Mouse (Mus musculus) liver, embryonic 16.5 days (tissue): ENCODE measurements at regions not wholly inside any gene's neighbourhood (a gene's known extent, or its start where the extent isn't known, plus 50 kb on each side); places are given as distances from the start of the nearest gene placed in this dataset.

Experiments
- ATAC-seq: fragments of 200-750 bp; cut with Nextera tagmentation; 2 replicates; pipeline ENCODE4 v1.8.0; 2017; ENCODE audit warnings: low read depth, mild to moderate bottlenecking, moderate number of reproducible peaks, moderate library complexity
- H3K27ac ChIP-seq: fragments of 300-500 bp; sonication (generic); 2 replicates; pipeline ENCODE4 v1.5.1; 2014; ENCODE audit warnings: mild to moderate bottlenecking, low read length
- H3K27me3 ChIP-seq: fragments of 300-500 bp; sonication (generic); 2 replicates; pipeline ENCODE4 v1.6.1; 2014; ENCODE audit warnings: low read depth, low read length, mixed read lengths; ENCODE audit not compliant: control insufficient read depth, insufficient read depth
- H3K36me3 ChIP-seq: fragments of 300-500 bp; sonication (generic); 2 replicates; pipeline ENCODE4 v1.6.1; 2014; ENCODE audit warnings: mild to moderate bottlenecking; ENCODE audit not compliant: control insufficient read depth, insufficient read depth
- H3K4me1 ChIP-seq: fragments of 300-500 bp; sonication (generic); 2 replicates; pipeline ENCODE4 v1.6.1; 2014; ENCODE audit warnings: low read depth, low read length, mixed read lengths; ENCODE audit not compliant: control insufficient read depth
- H3K4me2 ChIP-seq: fragments of 300-500 bp; sonication (generic); 2 replicates; pipeline ENCODE4 v1.6.1; 2014; ENCODE audit warnings: low read depth, low read length, mixed read lengths
- H3K4me3 ChIP-seq: fragments of 300-500 bp; sonication (generic); 2 replicates; pipeline ENCODE4 v1.5.1; 2014; ENCODE audit warnings: low read depth, mild to moderate bottlenecking, low read length
- H3K9ac ChIP-seq: fragments of 300-500 bp; sonication (generic); 2 replicates; pipeline ENCODE4 v1.6.1; 2014; ENCODE audit warnings: low read depth, low read length
- H3K9me3 ChIP-seq: fragments of 300-500 bp; sonication (generic); replicated peaks from 2 replicates; pipeline ENCODE4 v1.6.1; 2016; ENCODE audit warnings: low read length; ENCODE audit not compliant: control insufficient read depth
- WGBS: fragments of 180-500 bp; shearing (Covaris S2); extraction: QIAGEN DNeasy Blood & Tissue Kit; methylation state at CpG from one replicate; pipeline ENCODE4 v1.1.7; 2014; ENCODE audit not compliant: insufficient replicate concordance; 5-methylcytosine and 5-hydroxymethylcytosine counted together

DNA sequence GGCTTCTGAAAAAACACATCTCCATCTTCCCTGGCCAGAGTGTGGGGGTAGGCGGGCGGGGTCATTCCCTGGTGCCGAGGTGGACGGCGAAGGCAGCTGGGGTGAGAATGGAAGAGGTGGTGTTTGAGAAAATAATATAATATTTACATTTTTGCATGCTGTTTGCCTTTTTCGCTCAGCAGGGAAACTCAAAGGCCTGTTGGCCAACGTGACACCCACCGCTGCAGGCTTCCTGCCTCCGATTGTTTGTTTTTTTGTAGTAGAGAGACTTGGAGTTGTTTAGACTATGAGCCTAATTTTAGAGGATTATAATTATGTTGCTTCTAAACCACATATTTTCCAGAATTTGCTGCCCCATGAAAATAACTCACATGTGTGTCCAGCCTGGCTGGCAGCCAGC lies 147.2 kb upstream of the Irx3 start:
- no peak for ATAC-seq
- Histone ChIP-seq H3K27ac (no peak overlapping the region), H3K9ac (no peak overlapping the region), H3K4me3 (no peak overlapping the region), H3K4me1 (no peaks in the 10 kb centered on the region), H3K27me3 (no peaks in the 10 kb centered on the region), H3K9me3 (no peaks in the 10 kb centered on the region), H3K4me2 (no peak overlapping the region), H3K36me3 (no peaks in the 10 kb centered on the region)
- 76% methylated on average over 9 of the region's 9 CpGs for WGBS

DNA sequence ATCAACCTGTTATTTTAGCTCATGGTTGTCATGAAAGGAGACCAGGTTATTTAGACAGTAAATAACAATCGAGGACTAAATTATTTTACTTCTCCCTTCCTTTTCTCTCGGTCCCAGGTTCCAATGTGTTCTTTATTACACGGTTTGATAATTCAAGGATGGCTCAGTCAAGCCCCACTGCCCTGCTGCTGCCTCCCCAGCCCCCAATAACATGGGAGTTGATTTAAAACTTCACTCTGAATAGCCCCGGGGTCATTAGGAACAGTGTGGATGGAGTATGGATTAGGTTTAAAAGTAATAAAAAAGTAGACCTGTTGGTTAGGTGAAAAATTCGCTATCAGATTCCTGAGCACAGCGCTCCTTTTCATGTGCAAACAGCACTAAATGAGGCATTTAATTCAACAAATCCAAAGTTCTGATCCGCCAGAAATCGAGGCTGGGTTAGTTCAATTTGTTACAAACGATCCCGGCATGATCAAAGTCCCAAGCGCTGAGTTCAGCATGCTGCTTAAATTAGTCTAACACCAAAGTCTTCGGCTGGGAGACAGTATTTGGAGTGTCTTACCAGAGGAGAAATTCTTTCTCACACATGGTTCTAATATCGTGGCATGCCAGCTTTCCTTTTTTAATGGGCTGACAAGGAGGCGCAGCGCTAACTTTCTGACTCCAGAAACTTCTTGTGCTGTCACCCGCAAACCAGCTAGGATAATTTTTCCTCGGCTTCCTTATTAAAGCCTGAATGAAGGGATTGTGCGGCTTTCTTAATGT lies 146.5 kb upstream of the Irx3 start:
- H3K27ac ChIP-seq: no peak overlapping the region
- no peaks in the 10 kb centered on the region for H3K27me3 ChIP-seq
- H3K4me1 ChIP-seq: no peaks in the 10 kb centered on the region
- no peaks in the 10 kb centered on the region for H3K36me3 ChIP-seq
- H3K4me2 ChIP-seq: no peak overlapping the region
- no peak overlapping the region for H3K4me3 ChIP-seq
- 71% methylated on average over 18 of the region's 18 CpGs for WGBS
- ATAC-seq: no peak
- no peak overlapping the region for H3K9ac ChIP-seq
- no peaks in the 10 kb centered on the region for H3K9me3 ChIP-seq

DNA sequence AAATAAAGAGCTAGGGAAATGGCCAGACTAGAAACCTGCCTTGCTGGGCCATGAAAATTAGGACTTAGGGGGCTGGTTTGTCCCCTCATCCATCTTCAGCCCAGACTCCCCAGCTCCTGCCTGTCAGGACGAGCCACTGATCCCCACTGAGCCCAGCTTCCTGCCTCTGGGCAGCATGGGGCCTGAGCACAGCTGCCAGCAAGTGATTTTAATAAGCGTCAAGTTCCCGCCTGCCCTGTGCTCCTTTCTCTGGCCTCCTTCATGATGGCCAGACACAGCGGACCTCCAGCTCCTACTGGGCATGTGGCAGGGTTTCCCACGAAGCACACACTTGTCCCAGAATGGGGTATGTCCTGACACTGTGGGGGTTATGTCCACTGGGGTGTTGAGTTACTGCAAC lies 139.1 kb upstream of the Irx3 start:
- Histone ChIP-seq H3K27ac (no peak overlapping the region), H3K4me2 (no peak overlapping the region), H3K9ac (no peak overlapping the region), H3K36me3 (no peaks in the 10 kb centered on the region), H3K9me3 (no peaks in the 10 kb centered on the region), H3K4me1 (no peaks in the 10 kb centered on the region), H3K27me3 (no peaks in the 10 kb centered on the region), H3K4me3 (no peak overlapping the region)
- 31% methylated on average over 5 of the region's 5 CpGs for WGBS
- ATAC-seq: no peak

DNA sequence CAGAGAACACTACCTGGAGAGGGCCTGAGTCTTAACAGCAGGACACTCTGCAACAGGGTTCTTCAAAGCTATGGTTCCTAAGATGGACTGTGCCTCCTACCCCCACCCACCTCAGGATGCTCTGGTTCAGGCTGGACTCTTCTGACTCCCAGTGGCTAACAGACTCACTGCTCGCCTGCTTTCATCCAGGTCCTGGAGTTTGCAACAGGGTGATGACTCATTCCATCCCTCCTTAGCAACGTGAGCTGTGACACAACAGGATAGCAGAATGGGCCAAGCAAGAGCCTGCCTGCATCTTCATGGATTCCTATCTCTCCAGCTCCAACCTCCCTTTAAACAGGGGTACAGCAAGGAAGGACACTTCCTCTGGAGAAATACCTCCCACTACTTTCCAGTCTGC lies 135.4 kb upstream of the Irx3 start:
- Histone ChIP-seq H3K27me3 (no peaks in the 10 kb centered on the region), H3K36me3 (no peaks in the 10 kb centered on the region), H3K4me1 (no peaks in the 10 kb centered on the region), H3K9ac (no peak overlapping the region), H3K9me3 (no peaks in the 10 kb centered on the region), H3K4me2 (no peak overlapping the region), H3K4me3 (no peak overlapping the region), H3K27ac (no peak overlapping the region)
- WGBS: 25% methylated on average over 2 of the region's 2 CpGs
- ATAC-seq: no peak

DNA sequence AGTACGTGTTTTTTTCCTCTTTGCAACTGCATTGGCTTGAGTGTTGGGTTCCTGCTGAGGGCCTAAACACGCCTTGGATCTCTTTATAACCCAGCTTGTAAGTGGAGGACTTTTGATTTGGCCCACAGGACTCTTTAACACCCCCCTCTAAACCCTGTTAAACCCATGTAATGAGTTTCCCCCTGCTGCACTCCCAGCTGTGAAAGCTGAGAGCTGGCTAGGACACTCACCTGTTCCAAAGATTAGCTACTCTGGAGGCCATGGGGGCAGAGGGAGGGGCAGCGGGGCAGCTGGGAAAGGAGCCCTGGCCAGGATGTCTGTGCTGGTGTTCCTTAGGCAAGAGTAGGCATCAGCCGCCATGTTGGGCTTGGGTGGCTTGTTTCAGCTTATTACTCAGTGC lies 128.7 kb upstream of the Irx3 start:
- 52% methylated on average over 4 of the region's 4 CpGs for WGBS
- Histone ChIP-seq H3K27me3 (no peaks in the 10 kb centered on the region), H3K27ac (no peak overlapping the region), H3K4me3 (no peak overlapping the region), H3K4me2 (no peak overlapping the region), H3K4me1 (no peaks in the 10 kb centered on the region), H3K36me3 (no peaks in the 10 kb centered on the region), H3K9me3 (no peaks in the 10 kb centered on the region), H3K9ac (no peak overlapping the region)
- no peak for ATAC-seq

DNA sequence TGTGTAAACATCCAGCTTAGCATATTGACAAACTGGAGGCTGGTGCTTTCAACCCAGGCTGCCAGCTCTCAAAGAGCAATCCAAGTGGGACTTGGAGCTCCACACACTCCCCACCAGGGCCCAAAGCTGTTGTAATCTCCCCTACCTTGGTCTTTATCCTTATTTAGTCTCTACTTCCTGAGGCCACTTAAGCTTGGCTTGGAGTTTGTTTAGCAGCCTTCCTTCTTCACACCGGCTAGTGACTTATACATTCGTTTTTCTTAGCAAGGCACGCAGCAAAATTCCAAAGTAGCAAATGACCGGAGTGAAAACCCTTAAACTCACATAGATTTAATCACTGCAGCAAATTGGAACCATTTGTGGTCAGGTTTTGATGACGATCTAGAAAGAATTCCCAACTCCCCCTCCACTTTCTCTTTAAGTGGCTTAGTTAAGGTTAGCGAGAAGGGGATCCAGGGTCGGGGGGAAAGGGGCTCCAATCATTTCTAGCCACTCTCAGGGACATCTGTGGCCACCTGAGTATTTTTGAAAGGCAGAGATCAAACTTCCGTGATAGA lies 124.2 kb upstream of the Irx3 start:
- H3K27me3 ChIP-seq: no peaks in the 10 kb centered on the region
- WGBS: 66% methylated on average over 8 of the region's 8 CpGs
- H3K36me3 ChIP-seq: no peaks in the 10 kb centered on the region
- H3K4me3 ChIP-seq: no peak overlapping the region
- ATAC-seq: no peak
- no peak overlapping the region for H3K27ac ChIP-seq
- H3K4me1 ChIP-seq: no peaks in the 10 kb centered on the region
- no peak overlapping the region for H3K9ac ChIP-seq
- no peaks in the 10 kb centered on the region for H3K9me3 ChIP-seq
- no peak overlapping the region for H3K4me2 ChIP-seq

DNA sequence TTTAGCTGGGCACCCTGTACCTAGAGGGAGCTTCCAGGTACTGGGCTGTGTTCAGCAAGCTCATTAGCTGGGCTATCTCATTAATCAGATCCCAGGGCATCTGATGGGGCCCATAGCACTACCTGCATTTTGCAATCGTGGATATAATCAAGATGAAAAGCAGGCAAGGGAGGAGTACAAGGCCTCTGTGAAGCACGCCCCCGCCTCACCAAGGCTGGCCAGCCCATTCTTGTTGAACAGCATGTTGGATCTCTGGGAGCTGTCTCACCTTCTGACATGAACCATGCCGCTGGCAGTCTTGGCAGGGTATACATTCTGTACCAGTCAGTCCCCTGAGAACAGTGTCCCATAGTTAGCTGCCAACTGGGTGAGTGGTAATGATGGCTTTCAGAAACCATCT lies 122.3 kb upstream of the Irx3 start:
- H3K4me2 ChIP-seq: no peak overlapping the region

DNA sequence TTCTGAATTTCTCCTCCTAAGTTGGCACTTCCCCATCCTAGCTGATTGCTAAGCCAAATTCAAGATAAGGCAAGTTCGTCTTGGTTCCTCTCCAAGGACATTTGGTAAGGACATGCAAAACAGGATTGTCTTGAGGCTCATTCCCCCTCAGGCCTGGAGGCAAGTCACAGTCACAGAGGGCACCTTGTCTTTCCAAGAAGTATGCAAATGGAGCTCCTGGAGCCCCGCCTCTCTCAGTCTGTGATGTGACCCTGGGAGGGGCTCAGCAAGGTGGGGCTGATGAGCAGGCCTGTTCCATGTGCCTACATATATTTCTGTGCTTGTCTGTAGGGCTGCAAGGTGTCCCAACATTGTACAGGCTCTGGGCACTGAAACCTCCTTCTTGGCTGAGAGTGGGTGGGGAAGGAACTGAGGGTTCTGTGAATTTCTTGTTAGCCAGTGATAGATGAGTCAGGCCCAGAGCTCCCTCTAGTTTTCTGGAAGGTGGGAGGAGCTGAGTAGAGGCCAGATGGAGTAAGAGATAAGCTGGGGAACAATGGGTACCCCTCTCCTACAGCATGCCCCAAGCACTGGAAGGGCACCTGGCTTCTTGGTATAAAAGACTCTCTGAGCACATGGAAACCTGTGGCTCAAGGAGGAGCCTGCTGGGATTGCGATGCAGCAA lies 120.5 kb upstream of the Irx3 start:
- H3K4me2 ChIP-seq: no peak overlapping the region
- no peak overlapping the region for H3K9ac ChIP-seq
- no peaks in the 10 kb centered on the region for H3K36me3 ChIP-seq
- H3K9me3 ChIP-seq: no peaks in the 10 kb centered on the region
- no peak overlapping the region for H3K27ac ChIP-seq
- H3K4me3 ChIP-seq: no peak overlapping the region
- no peaks in the 10 kb centered on the region for H3K4me1 ChIP-seq
- WGBS: 52% methylated on average over 3 of the region's 3 CpGs
- H3K27me3 ChIP-seq: no peaks in the 10 kb centered on the region
- ATAC-seq: no peak

More for the DNA sequence above, 122.3 kb upstream of the Irx3 start:
- 63% methylated on average over 4 of the region's 4 CpGs for WGBS
- Histone ChIP-seq H3K4me1 (no peaks in the 10 kb centered on the region), H3K27ac (no peak overlapping the region), H3K9me3 (no peaks in the 10 kb centered on the region), H3K36me3 (no peaks in the 10 kb centered on the region), H3K4me3 (no peak overlapping the region), H3K27me3 (no peaks in the 10 kb centered on the region), H3K9ac (no peak overlapping the region)
- ATAC-seq: no peak

DNA sequence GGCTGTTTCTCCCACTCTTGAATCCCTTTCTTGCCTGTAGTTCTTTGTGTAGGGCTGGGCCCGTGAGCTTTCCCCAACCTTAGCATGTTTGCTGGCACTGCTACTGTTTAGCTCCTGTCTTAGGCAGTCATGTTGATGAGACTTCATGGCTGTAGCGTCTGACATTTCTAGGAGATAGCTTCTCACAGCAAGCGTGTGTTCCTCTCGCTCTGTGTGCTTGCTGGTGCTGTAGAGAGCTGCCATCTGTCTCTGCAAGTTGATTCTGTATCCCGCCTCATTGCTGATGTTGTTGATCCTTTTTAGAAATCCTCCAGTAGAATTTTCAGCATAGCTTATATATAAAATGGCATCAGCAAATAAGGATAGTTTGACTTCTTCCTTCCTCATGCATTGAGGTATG lies 116.0 kb upstream of the Irx3 start:
- Histone ChIP-seq H3K4me1 (no peaks in the 10 kb centered on the region), H3K27ac (no peak overlapping the region), H3K9me3 (no peaks in the 10 kb centered on the region), H3K9ac (no peak overlapping the region), H3K36me3 (no peaks in the 10 kb centered on the region), H3K4me3 (no peak overlapping the region), H3K27me3 (no peaks in the 10 kb centered on the region), H3K4me2 (no peak overlapping the region)
- no peak for ATAC-seq
- WGBS: 58% methylated on average over 5 of the region's 5 CpGs
